Mouse (Mus musculus) neural tube, embryonic 12.5 days (tissue): ENCODE data around the gene Pcmt1. TPM values are rescaled to one million over a fixed set of nuclear protein-coding genes. Genes with fewer than 3 reads are reported as not detected.

Experiments
- ATAC-seq: fragments of 200-750 bp; cut with Nextera tagmentation; 2 replicates; pipeline ENCODE4 v1.8.0; 2017; ENCODE audit warnings: low read depth, mild to moderate bottlenecking, moderate TSS enrichment, moderate library complexity; ENCODE audit not compliant: low FRiP score
- H3K27ac ChIP-seq: fragments of 300-500 bp; sonication (generic); 2 replicates; pipeline ENCODE4 v1.5.1; 2016
- H3K27me3 ChIP-seq: fragments of 300-500 bp; sonication (generic); replicated peaks from 2 replicates; pipeline ENCODE4 v1.6.1; 2016; ENCODE audit warnings: mild to moderate bottlenecking
- H3K36me3 ChIP-seq: fragments of 300-500 bp; sonication (generic); 2 replicates; pipeline ENCODE4 v1.6.1; 2016; ENCODE audit warnings: mild to moderate bottlenecking
- H3K4me1 ChIP-seq: fragments of 300-500 bp; sonication (generic); 2 replicates; pipeline ENCODE4 v1.6.1; 2016
- H3K4me2 ChIP-seq: fragments of 300-500 bp; sonication (generic); replicated peaks from 2 replicates; pipeline ENCODE4 v1.6.1; 2016; ENCODE audit warnings: mild to moderate bottlenecking
- H3K4me3 ChIP-seq: fragments of 300-500 bp; sonication (generic); 2 replicates; pipeline ENCODE4 v1.5.1; 2016
- H3K9ac ChIP-seq: fragments of 300-500 bp; sonication (generic); 2 replicates; pipeline ENCODE4 v1.6.1; 2016; ENCODE audit warnings: mild to moderate bottlenecking
- H3K9me3 ChIP-seq: fragments of 300-500 bp; sonication (generic); 2 replicates; pipeline ENCODE4 v1.6.1; 2016; ENCODE audit warnings: mild to moderate bottlenecking
- WGBS: fragments of 180-500 bp; shearing (Covaris S2); methylation state at CpG from one replicate; pipeline ENCODE4 v1.1.7; 2016; 5-methylcytosine and 5-hydroxymethylcytosine counted together
- polyA plus RNA-seq: library from polyadenylated mRNA; unstranded; fragments of >200 nt; fragmentation: Nextera tagmentation; extraction: Ambion mirVana; gene quantifications from 2 replicates; pipeline ENCODE4 v1.2.1, GENCODE M21; 2016

The Pcmt1 gene
- polyA plus RNA-seq, 1 experiment from 2014 or later: 143 TPM

DNA sequence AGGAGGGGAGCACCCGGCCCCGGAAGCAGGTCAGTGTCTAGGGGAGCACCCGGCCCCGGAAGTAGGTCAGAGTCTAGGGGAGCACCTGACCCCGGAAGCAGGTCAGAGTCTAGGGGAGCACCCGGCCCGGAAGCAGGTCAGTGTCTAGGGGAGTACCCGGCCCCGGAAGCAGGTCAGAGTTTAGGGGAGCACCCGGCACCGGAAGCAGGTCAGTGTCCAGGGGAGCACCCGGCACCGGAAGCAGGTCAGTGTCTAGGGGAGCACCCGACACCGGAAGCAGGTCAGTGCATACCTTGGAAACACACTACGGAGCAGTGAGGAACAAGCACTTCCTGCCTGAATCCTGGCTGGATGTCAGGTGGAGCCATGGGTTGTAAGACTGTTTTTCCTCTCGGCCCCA, 72.3 kb downstream of the Pcmt1 start:
- WGBS: 95% methylated on average over 17 of the region's 17 CpGs
- H3K27ac ChIP-seq: no peak overlapping the region
- no peak for ATAC-seq
- H3K9ac ChIP-seq: no peak overlapping the region
- H3K4me2 ChIP-seq: no peak overlapping the region
- peaks cover 18% of the 10 kb centered on the region for H3K36me3 ChIP-seq
- no peaks in the 10 kb centered on the region for H3K4me1 ChIP-seq
- no peaks in the 10 kb centered on the region for H3K9me3 ChIP-seq
- no peaks in the 10 kb centered on the region for H3K27me3 ChIP-seq
- H3K4me3 ChIP-seq: no peak overlapping the region

DNA sequence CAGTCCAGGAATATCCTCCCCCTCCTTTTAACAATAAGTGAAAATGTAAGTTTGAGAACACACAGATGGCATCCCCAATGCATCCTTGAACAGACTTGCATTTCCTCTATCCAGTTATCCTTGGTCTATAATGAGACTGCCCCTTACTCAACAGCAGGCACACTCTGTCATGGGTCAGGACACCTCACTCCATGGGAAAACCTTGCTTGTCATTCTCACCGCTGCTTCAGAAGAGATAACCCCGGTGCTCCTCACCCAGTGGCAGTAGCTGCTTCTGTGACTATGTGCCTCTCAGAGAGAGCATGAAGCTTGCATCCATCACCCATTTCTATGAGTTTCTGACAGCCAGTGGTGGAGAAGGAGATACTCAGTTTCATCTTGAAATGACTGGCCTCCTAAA, 74.5 kb downstream of the Pcmt1 start:
- Histone ChIP-seq H3K36me3 (peaks cover 18% of the 10 kb centered on the region), H3K4me2 (no peak overlapping the region), H3K27ac (no peak overlapping the region), H3K4me1 (no peaks in the 10 kb centered on the region), H3K9ac (no peak overlapping the region), H3K27me3 (no peaks in the 10 kb centered on the region), H3K9me3 (no peaks in the 10 kb centered on the region), H3K4me3 (no peak overlapping the region)
- no peak for ATAC-seq
- WGBS: 91% methylated on average over 2 of the region's 2 CpGs

DNA sequence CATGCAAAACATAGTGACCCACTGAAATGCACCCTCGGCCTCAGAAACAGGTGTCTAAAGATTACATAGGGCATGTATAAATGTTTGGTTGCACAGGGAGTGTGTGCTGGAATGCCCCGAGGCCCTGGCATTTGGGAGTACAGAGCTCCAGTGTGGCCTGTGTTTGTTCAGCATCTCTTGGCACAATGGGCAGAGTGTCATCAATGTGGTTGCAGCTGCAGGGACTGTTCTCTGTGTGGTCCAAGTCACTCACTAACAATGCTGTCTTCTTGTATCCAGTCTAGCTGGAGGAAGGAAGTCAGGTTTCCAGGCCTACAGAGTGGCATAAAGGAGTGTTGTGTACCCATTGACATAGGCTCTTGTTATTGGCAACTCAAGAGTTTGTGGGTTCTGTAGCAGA, 75.8 kb downstream of the Pcmt1 start:
- no peak for ATAC-seq
- H3K4me2 ChIP-seq: no peak overlapping the region
- H3K4me1 ChIP-seq: no peaks in the 10 kb centered on the region
- no peaks in the 10 kb centered on the region for H3K9me3 ChIP-seq
- 72% methylated on average over 2 of the region's 2 CpGs for WGBS
- no peak overlapping the region for H3K27ac ChIP-seq
- H3K4me3 ChIP-seq: no peak overlapping the region
- H3K27me3 ChIP-seq: no peaks in the 10 kb centered on the region
- peaks cover 12% of the 10 kb centered on the region for H3K36me3 ChIP-seq
- H3K9ac ChIP-seq: no peak overlapping the region

DNA sequence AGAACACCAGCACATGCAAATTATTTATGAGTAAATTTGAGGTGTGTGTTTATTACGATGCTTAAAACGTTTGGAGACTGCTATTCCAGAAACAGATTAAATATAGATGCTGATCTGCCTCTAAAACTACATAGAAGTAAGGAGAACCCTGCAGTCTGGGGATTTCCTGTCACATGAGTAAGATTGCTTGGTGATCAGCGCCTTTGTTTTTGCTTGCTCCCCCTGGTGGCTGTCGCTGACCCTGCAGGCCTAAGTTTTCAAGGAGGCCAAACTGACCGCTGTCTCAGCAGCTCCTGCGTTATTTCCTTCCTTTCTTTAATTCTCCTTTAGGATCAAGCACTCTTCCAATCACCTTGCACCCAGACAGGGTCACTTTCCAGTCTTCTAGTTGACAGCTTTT, 80.3 kb downstream of the Pcmt1 start:
- Histone ChIP-seq H3K27me3 (no peaks in the 10 kb centered on the region), H3K27ac (no peak overlapping the region), H3K4me2 (no peak overlapping the region), H3K4me1 (no peaks in the 10 kb centered on the region), H3K4me3 (no peak overlapping the region), H3K9me3 (no peaks in the 10 kb centered on the region), H3K36me3 (no peaks in the 10 kb centered on the region), H3K9ac (no peak overlapping the region)
- WGBS: 12% methylated on average over 6 of the region's 6 CpGs
- ATAC-seq: 0 out of 2 replicates have a peak, but pooled peaks have one; percentile 39

DNA sequence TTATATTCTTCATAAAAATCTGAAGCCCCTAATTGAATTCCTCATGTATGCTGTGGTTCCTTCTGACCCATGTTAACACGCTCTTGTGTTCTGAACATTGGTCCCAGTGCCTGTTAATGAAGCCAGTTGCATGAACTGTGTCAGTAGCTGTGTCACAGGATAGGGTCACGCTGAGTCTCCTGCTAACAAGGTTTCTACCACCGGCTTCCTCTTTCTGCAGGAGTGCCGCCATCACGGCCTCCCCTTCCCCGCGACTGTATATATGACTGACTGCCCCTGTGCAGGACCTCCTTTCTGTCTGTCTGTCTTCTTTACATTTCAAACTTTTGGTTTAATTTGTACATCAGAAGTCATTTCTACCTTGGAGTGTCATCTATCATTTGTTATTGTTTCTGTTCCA, 82.8 kb downstream of the Pcmt1 start:
- Histone ChIP-seq H3K9ac (no peak overlapping the region), H3K4me2 (no peak overlapping the region), H3K36me3 (no peaks in the 10 kb centered on the region), H3K27ac (no peak overlapping the region), H3K4me3 (no peak overlapping the region), H3K27me3 (no peaks in the 10 kb centered on the region), H3K9me3 (no peaks in the 10 kb centered on the region), H3K4me1 (no peaks in the 10 kb centered on the region)
- no peak for ATAC-seq
- 87% methylated on average over 7 of the region's 7 CpGs for WGBS

DNA sequence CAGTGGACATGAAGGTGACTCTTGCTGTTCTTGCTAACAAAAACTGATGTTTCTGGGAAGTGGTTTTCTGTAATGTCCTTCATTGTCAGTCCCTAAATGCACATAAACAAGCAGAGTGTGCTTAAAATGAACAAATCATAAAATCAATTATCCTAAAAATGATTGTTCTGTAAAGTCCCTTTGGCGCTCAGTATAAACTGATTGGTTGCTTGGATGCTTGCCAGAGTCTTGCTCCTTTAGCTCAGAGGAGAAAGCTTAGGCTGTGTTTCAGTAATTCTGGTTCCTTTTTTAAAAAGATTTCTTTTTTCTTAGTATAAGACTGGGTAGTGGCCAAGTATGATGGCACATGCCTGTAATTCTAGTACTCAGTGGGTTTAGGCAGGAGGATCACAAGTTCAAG, 84.7 kb downstream of the Pcmt1 start:
- Histone ChIP-seq H3K4me1 (peaks cover 7% of the 10 kb centered on the region), H3K36me3 (no peaks in the 10 kb centered on the region), H3K4me3 (no peak overlapping the region), H3K27ac (no peak overlapping the region), H3K27me3 (0 out of 2 replicates have a peak, but pooled peaks cover 4% of the 10 kb centered on the region), H3K4me2 (no peak overlapping the region), H3K9ac (no peak overlapping the region), H3K9me3 (no peaks in the 10 kb centered on the region)
- WGBS: 90% methylated on average over 1 of the region's 1 CpGs
- ATAC-seq: no peak

DNA sequence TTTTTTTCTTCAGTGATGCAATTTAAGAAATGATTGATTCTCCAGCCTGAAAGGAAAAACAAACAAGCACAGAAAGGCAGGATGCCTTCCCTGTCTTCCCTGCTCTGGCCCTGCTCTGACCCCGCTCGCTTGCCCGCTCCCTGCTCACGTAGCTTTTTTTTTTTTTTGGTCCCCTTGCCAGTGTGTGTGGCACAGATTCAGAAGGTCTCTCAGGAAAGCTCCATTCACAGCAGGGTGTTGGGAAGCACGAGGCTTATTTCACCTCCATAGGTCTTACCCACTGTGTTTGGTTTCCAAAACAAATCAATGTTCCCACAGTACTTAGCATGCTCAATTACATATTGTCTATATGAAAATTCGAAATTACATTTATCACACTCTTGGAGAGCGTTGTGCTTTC, 86.1 kb downstream of the Pcmt1 start:
- peaks cover 7% of the 10 kb centered on the region; the same call in 1 of the 2 replicates for H3K27me3 ChIP-seq
- no peak overlapping the region for H3K4me3 ChIP-seq
- no peaks in the 10 kb centered on the region for H3K9me3 ChIP-seq
- no peak overlapping the region for H3K4me2 ChIP-seq
- ATAC-seq: no peak
- no peak overlapping the region for H3K27ac ChIP-seq
- no peak overlapping the region for H3K9ac ChIP-seq
- peaks cover 17% of the 10 kb centered on the region for H3K4me1 ChIP-seq
- H3K36me3 ChIP-seq: no peaks in the 10 kb centered on the region
- 54% methylated on average over 7 of the region's 7 CpGs for WGBS

DNA sequence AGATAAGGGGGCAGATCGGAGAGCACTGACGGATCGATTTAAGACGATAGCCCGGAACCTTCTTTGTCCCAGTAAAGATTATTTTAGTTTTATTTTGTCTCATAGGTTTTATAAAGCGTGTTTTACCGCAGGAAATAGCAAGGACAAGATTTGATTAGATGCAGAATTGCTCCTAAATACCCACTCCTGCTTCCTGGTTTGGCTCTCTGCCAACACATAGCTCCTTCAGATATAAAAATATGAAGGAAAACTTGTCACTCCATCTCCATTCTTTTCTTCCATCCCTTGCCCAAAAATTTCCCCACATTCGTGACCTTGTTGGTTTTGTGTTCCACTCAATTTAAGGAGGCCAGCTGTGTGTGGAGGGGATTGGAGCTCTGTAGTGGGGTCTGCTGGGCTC, 90.1 kb downstream of the Pcmt1 start:
- 9% methylated on average over 8 of the region's 8 CpGs for WGBS
- H3K36me3 ChIP-seq: no peaks in the 10 kb centered on the region
- no peaks in the 10 kb centered on the region for H3K9me3 ChIP-seq
- H3K9ac ChIP-seq: peak overlapping the region; percentile 79
- H3K27ac ChIP-seq: no peak overlapping the region
- H3K4me2 ChIP-seq: peak overlapping the region; percentile 99
- H3K27me3 ChIP-seq: peaks cover 10% of the 10 kb centered on the region
- peaks cover 17% of the 10 kb centered on the region for H3K4me1 ChIP-seq
- ATAC-seq: no peak
- H3K4me3 ChIP-seq: peak overlapping the region; percentile 80

DNA sequence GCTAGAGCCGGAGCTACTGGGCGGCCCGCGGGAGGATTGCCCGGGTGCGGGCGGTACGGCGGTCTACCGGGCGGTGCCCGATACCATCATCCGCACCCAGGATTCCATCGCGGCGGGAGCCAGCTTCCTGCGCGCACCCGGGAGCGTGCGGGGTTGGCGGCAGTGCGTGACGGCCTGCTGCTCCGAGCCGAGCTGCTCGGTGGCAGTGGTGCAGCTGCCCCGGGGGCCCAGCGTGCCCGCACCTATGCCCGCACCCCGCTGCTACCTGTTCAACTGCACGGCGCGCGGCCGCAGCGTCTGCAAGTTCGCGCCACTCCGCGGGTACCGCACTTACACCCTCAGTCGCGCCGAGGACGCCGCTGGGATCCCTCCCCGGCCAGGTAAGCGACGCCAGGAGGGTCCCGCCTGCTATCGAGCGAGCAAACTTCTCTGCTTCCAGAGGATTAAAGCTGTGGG, 90.7 kb downstream of the Pcmt1 start:
- under 1% methylated on average over 48 of the region's 54 CpGs for WGBS
- peak overlapping the region; percentile 79 for H3K9ac ChIP-seq
- peak overlapping the region; percentile 80 for H3K4me3 ChIP-seq
- peak; percentile 73 for ATAC-seq
- H3K27me3 ChIP-seq: peaks cover 12% of the 10 kb centered on the region
- no peaks in the 10 kb centered on the region for H3K9me3 ChIP-seq
- peak overlapping the region; percentile 50 for H3K27ac ChIP-seq
- H3K4me2 ChIP-seq: peak overlapping the region; percentile 99
- H3K4me1 ChIP-seq: peaks cover 17% of the 10 kb centered on the region
- no peaks in the 10 kb centered on the region for H3K36me3 ChIP-seq

DNA sequence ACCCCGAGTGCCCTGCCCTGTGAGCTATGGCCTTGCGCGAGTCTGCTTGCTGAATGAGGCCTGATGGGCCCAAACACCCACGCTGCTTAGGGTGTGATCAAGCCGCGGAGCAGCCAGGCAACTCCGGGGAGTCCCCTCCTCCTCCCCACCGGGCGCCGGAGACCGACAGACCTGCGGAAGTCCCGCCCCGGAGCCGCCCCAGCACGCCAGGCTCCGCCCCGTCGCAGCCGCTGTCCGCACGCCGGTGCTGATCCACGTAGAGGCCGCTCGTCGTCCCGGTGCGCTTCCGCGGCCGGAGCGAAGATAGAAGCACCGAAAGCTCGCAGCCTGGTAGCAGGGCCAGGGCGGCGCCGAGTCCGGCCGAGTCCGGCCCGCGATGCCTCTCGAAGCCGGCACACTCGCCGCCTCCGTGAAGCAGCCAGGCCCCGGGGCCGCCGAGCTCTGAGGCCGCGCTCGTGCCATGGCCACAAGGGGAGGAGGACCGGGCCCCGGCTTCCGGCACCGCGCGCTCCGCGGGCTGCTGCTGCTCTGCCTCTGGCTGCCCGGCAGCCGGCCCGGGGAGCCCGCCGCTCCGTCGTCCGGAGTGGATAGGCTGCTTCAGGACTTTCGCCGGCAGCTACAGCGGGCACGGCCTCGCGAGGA, 91.2 kb downstream of the Pcmt1 start, which contains the start of gene Lrp11:
Gene Lrp11, plus strand, starts transcription at position 209 of the 642 bp plus-strand sequence.
- Histone ChIP-seq H3K27me3 (peaks cover 12% of the 10 kb centered on the region), H3K9ac (peak within 1 kb of the TSS; percentile 79), H3K4me1 (peaks cover 17% of the 10 kb centered on the region), H3K27ac (peak within 1 kb of the TSS; percentile 50), H3K4me3 (peak within 1 kb of the TSS; percentile 80), H3K36me3 (no peaks in the 10 kb centered on the region), H3K9me3 (no peaks in the 10 kb centered on the region), H3K4me2 (peak within 1 kb of the TSS; percentile 99)
- peak; percentile 94 for ATAC-seq
- under 1% methylated on average over 76 of the region's 76 CpGs for WGBS

DNA sequence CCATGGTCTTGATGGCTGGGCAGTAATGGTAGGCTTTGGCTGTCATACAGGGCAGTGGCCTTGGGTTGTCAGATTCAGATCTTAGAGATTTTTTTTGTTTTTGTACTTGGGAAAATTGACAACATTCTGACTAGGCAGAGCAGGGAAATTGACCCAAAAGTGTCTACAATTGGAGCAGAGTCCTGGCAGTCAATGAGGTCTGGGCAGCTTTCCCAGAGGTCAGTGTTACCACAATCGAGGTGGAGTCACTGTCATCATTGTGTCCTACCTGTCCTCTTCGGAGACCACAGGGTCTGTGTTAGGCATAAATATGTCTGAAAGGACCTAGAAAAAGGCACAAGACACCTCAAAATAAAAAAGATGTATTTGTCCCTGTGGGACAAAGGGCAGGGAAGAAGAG, 94.2 kb downstream of the Pcmt1 start:
- no peak overlapping the region for H3K4me2 ChIP-seq
- H3K4me1 ChIP-seq: peaks cover 16% of the 10 kb centered on the region
- no peak for ATAC-seq
- no peak overlapping the region for H3K4me3 ChIP-seq
- WGBS: 71% methylated on average over 2 of the region's 2 CpGs
- no peaks in the 10 kb centered on the region for H3K9me3 ChIP-seq
- H3K27me3 ChIP-seq: peaks cover 12% of the 10 kb centered on the region
- no peak overlapping the region for H3K9ac ChIP-seq
- no peak overlapping the region for H3K27ac ChIP-seq
- no peaks in the 10 kb centered on the region for H3K36me3 ChIP-seq

DNA sequence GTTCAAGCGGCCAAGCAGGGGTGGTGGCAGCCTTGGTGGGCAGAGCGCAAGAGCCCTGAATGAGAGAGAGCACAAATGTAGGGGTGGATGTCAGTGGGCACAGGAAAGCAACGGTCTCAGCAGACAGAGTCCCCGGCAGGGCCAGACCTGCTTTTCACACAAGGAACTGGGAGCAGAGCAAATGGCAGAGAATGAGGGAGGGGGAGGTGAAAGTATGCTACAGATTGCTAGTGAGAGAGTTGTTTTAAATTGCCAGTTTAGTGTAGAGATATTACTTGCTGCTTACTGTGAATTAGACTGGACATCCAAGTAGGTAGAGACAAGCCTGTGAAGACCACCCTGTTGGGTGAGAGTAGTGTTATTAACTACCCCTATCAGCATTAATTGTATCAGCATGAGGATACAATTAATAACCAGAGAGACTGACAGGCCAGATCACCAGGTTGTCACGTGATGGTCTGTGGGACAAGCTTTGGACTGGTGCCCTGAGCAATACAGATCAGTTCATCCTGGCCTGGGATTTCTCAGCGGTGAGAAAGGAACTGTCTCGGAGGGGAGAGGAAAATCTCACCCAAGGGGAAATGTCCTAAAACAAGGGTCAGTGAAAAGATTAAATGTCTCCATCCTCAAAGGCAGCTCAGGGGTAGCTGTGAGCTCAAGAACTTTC, 97.9 kb downstream of the Pcmt1 start:
- no peak overlapping the region for H3K4me3 ChIP-seq
- H3K27me3 ChIP-seq: peaks cover 5% of the 10 kb centered on the region
- ATAC-seq: no peak
- no peaks in the 10 kb centered on the region for H3K4me1 ChIP-seq
- no peaks in the 10 kb centered on the region for H3K9me3 ChIP-seq
- 61% methylated on average over 7 of the region's 7 CpGs for WGBS
- no peak overlapping the region for H3K9ac ChIP-seq
- no peak overlapping the region for H3K27ac ChIP-seq
- no peak overlapping the region for H3K4me2 ChIP-seq
- no peaks in the 10 kb centered on the region for H3K36me3 ChIP-seq
